Mouse (Mus musculus) brain, embryonic 18.5 days (tissue): ENCODE data around the gene Upf3a.
"Not testable (repeated sequence)": the region's sequence is repeated elsewhere in the genome, so short reads cannot be mapped to it uniquely, and the experiment has no call there.

Experiments
- DNase-seq: peaks from one replicate; pipeline ENCODE4 v3.0.0-alpha.2; 2012; ENCODE audit warnings: low read depth, low spot score

Upf3a gene

GRCm38 (mm10) chr8:13785250-13785763 lies at the start of gene Upf3a:
Gene Upf3a (plus strand): TSS chr8:13785615.
- DNase-seq = peak; percentile 89

- no peak for DNase-seq
Observed at GRCm38 (mm10) chr8:13740323-13740770, 45.1 kb upstream of the Upf3a start.

GRCm38 (mm10) chr8:13740817-13741613 lies 44.4 kb upstream of the Upf3a start:
- no peak for DNase-seq

- DNase-seq = not testable (repeated sequence)
Observed at GRCm38 (mm10) chr8:13746212-13746611, 39.2 kb upstream of the Upf3a start.

GRCm38 (mm10) chr8:13747626-13748025 lies 37.8 kb upstream of the Upf3a start:
- DNase-seq = no peak

GRCm38 (mm10) chr8:13753680-13754079 lies 31.7 kb upstream of the Upf3a start:
- DNase-seq = no peak

- no peak for DNase-seq
Observed at GRCm38 (mm10) chr8:13756480-13756879, 28.9 kb upstream of the Upf3a start.

- peak; percentile 74 for DNase-seq
Observed at GRCm38 (mm10) chr8:13756982-13757804, 28.2 kb upstream of the Upf3a start, which contains the start of gene Cdc16. Gene Cdc16 (plus strand): TSS chr8:13757676.

GRCm38 (mm10) chr8:13757805-13758727 lies 27.3 kb upstream of the Upf3a start:
- no peak for DNase-seq

GRCm38 (mm10) chr8:13769206-13769605 lies 16.2 kb upstream of the Upf3a start:
- no peak for DNase-seq

- DNase-seq = no peak
Observed at GRCm38 (mm10) chr8:13780536-13780935, 4.9 kb upstream of the Upf3a start.

GRCm38 (mm10) chr8:13785764-13786299 lies 417 bp downstream of the Upf3a start:
- peak; percentile 92 for DNase-seq

- DNase-seq = no peak
Observed at GRCm38 (mm10) chr8:13789606-13790005, 4.2 kb downstream of the Upf3a start.

GRCm38 (mm10) chr8:13793097-13793745 lies 7.8 kb downstream of the Upf3a start:
- no peak for DNase-seq

- no peak for DNase-seq
Observed at GRCm38 (mm10) chr8:13793746-13794101, 8.3 kb downstream of the Upf3a start.

GRCm38 (mm10) chr8:13797676-13798075 lies 12.3 kb downstream of the Upf3a start:
- DNase-seq = no peak

GRCm38 (mm10) chr8:13799566-13799965 lies 14.2 kb downstream of the Upf3a start:
- no peak for DNase-seq

GRCm38 (mm10) chr8:13828598-13829172 lies 43.3 kb downstream of the Upf3a start:
- no peak for DNase-seq

- DNase-seq = not testable (repeated sequence)
Observed at GRCm38 (mm10) chr8:13838289-13838688, 52.9 kb downstream of the Upf3a start, which contains the start of gene AF366264. Gene AF366264 (minus strand): TSS chr8:13838389.

GRCm38 (mm10) chr8:13843286-13843685 lies 57.9 kb downstream of the Upf3a start:
- peak; percentile 4 for DNase-seq
